Mouse (Mus musculus): ENCODE measurements around the gene Nubp2.

The Nubp2 gene

DNA sequence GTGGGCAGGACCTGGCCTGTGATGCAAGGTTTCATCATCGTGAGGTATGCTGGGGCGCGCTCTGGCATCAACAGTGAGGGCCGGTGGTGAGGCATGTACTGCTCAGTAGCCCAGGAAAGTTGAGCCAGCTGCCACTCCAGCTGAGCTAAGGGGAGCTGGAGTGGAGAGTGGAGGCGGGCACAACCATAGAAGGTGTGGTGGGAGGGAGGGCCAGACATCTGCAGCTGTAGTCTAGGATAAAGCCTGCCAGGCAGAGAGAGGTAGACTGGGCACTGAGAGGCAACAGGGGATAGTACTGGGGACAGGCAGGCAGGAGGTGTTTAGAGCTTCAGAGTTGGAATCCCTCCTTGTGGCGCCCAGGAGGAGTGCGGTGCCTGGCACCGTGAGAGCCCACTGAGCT, 26.1 kb downstream of the Nubp2 start:
- DNase-seq: no peak

DNA sequence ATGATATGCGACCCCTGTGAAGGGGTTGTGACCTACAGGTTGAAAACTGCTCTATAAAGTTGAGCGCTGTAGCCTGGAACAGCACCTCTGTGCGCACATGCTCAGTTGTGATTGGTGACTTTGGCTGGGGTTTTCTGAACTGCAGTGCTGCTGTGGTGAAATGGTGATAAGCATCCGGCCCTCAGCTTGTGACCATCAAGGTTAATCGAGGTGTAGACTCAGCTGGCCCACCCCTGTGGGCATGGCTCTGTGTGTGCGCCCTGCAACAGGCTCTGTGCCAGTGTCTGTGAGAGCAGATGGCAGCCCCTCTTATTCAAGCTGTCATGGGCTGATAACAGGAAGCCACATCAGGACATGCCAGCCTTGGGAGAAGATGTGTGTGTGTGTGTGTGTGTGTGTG, 27.2 kb downstream of the Nubp2 start:
- no peak for DNase-seq

DNA sequence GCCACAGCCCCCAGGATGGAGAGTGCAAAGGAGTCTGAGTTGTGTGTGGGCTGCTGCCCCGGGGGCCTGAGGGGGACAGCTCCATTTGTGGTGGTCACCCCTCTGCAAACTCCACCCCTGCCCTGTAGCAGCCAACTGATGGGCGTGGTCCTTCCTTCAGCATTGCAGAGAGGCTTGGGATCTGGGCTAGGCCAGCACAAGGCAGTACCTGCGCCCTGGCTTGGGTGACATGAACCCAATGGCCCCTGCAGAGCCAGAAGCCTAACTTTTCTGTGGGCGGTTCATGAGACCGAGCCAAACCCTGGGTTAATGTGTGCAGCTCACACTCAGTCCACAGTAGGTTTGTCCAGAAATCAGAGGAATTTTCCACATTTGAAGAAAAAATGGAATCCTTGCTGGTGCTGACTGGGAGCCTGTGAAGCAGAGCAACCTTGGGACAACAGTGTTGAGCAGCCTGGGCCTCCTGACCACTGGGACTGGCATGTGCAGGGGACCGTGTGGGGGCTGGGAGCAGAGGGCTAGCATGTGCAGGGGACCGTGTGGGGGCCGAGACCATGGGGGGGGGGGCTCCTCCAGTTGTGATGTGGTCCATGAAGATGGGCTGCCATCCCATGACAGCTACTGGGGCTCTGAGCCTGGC, 28.2 kb downstream of the Nubp2 start:
- no peak for DNase-seq

DNA sequence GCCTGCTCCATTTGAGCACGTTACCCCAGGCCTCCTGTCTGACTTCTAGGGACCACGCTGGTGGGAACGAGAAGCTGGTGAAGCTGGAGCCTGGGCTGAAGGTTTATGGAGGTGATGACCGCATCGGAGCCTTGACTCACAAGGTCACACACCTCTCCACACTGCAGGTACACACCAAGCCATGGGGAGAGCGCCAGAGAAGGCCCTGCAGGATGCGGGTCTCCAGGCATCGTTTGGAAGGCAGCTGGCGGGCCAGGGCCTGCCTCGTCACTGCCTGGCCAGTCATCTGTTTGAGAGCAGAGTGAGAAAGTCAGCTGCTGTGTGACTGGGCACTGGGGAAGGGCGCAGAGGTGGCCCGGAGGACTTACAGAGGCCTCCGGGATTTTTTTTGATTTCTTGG, 29.6 kb downstream of the Nubp2 start:
- DNase-seq: no peak

DNA sequence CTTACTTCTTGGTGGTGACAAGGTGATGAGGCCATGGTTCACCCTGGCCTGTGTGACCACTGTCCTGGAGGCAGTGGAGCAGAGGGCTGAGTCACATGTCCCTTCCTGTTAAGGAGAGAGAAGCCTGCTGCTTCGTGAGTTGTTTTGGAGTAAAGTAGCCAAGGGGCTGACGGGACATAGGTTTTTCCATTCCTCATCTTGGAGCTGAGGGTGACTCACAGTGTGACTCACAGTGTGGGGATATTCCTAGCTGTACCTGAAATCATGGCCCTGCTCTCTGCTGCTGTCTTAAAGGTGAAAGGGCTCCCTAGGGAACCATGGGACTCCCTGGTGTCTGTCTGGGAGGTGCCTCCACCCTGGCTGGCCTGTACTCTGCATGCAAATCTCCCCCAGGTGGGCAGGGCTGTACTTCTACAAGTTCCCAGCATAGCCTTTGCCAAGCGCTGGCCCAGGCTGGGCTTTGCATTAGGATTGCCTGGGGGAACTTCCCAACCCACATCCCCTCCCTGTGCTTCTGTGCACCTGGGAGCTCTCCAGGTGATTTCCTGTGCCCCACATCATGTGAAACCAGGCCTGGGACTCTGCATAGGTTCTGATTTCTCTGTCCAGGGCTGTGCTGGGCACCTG, 30.2 kb downstream of the Nubp2 start:
- no peak for DNase-seq

DNA sequence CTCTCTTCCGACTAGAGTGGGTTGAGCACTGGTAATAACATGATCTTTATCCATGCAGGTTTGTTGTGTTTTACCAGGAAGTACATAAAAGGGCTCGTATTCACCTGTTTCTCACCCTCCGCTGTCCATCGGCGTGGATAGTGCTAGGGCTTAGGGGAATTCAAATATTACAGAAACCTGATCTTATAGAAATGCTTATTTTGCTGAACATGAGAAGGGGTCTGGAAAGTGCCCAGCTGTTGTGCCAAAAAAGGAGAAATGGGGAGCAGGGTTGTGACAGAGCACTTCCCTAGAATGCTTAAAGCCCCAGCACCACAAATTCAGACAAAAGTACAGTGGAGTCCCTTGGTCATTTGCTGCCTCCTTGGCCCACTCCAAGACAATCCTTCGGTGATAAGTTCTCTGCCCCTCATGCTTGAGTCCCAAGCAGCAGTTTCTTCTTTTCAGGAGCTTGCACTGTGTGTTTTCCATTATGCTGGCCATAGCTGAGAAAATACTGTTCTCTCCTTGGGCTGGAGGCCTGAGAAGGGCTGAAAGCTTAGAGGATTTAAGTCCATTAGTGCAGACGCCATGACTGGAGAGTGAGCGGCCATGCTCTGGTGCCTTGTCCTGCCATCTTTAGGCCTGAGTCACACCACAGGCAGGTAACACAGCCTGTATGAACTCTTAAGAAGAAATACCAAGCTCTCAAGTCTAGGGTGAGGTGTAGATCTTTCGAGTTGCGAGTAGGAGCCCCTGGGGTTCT, 34.6 kb downstream of the Nubp2 start:
- DNase-seq: no peak

DNA sequence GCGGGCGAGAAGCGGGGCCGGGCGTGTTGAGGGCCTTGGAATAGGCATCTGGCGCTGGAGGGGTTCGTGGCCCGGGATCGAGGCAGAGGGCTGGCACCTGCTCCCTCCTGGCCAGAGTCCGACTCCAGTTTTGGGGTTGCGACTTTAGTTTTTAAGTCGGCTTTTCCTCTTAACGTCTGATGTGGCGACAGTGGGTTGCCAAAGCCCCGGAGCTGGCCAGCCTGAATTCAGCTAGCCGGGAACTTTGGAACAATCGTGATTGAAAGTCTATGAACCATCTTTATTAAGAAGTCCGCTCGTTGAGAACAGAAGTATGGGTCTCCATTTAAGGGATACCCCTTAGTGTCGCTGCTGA, 35.4 kb downstream of the Nubp2 start:
- no peak for DNase-seq

DNA sequence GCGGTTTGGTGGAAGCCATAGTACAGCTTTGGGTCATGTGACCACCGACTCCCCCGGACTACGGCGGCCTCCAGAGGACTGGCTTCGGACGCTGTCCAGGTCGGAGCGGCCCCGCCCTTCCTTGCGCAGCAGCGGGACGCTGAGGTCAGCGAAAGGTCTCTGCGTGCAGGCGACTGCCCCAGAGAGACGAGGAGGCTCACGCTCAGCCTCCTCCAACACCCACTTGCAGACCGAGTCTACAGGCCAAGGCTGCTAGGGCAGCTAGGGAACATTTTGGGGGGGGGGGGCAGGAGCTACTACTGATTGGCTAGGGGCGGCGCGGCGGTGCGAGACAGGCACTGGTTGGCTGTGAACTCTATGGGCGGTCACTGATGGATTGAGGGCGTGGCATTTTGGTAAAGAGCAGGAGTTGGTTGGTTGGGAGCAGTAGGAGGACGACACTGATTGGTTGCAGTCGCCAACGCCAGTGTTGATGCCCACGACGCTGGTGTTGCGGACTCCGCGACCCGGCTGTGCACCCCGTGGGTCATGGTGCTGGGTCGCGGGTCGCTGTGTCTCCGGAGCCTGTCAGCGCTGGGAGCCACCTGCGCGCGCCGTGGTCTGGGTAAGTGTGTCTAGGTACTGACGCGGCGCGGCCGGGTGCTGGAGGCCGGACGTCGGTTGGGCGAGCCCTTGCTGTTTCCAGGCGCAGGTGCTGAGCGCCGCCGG, 35.9 kb downstream of the Nubp2 start, which contains the start of gene Fahd1:
Gene Fahd1 (minus strand): TSS at position 300 of the 708 bp plus-strand sequence.
- peak; percentile 94 to 99 for DNase-seq

DNA sequence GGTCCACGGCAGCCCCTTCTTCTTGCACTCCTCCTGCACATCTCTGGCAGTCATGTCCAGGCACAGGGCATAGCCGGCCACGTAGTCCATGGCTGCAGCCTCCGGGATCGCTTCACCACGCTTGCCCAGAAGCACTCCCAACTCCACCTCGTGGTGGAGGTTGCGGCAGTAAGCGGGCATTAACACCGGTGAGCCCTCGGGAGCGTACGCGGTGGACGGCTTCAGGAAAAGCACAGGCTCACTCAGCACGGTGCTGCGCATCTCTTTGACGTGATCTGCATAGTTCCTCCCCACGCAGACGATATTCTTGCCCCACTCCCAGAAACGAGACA, 36.5 kb downstream of the Nubp2 start:
- DNase-seq: no peak

DNA sequence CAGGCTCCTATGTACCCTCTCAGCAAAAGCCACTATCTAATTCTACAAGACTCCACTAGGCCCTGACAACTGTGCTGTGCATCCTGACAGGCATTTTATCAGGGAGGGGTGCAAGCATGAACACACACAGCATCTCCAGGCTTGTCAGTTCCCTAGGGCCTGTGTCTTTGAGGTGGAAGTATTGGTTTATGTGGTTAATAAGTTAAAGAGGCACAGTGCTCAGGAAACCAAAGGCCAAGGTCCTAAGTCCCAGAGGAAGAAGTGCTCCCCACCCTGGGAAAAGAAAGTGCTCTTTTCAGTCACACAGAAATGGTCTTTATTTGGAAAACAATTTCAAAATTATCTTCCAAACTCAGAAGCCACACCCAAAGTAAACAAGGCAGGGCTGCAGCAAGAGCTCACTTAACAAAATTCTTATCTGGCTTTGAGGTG, 37.5 kb downstream of the Nubp2 start:
- no peak for DNase-seq

DNA sequence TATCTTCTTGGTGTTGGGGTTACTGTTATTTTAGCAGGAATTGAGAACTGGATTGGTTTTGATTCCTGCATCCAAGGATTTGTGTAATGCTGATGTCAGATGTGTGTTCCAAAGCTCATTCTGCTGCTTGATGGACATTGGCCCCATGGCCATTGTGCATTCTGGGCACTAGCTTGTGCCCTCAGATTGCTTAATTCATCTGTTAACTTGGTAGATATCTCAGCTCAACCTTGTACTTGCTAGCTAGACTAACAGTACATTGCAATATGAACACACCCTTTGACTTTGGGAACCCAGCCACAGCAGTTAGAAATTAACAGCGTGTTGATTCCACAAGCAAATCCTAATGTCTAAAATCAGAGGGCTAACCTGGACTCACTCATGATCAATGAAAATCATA, 38.8 kb downstream of the Nubp2 start:
- DNase-seq: no peak

DNA sequence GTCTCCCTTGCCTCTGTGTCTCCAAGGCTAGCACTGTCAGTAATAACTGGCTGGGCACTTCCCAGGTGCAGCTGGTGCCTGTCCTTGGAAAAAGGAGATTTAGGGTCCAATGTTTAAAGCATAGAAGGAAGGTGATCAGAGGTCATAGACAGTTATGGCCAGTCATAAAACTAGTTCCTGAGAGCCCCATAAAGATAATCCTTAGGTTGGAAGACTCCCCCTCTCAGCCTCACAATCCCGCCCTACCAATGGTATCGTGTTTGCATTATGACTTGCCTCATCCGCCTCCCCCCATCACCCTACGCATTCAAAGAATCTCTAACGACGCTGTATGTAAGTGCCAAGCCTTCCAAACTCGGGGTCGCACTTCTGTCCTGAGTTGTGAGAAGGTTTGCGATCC, 41.6 kb downstream of the Nubp2 start:
- no peak for DNase-seq

DNA sequence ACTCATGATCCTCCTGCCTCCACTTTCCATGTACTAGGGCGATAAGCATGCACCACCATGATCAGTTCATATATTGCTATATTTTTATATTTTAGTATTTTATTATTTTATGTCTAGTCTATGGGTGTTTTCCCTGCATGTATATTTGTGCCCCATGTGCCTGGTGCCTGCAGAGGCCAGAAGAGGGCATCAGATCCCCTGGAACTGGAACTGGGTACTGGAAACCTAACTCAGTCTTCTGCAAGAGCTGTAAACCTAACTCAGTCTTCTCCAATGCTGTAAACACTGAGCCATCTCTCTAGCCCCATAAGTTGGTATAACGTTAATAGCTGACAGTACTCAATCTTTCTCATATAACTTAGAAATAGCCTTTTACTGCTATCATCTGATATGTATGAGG, 43.5 kb downstream of the Nubp2 start:
- no peak for DNase-seq

DNA sequence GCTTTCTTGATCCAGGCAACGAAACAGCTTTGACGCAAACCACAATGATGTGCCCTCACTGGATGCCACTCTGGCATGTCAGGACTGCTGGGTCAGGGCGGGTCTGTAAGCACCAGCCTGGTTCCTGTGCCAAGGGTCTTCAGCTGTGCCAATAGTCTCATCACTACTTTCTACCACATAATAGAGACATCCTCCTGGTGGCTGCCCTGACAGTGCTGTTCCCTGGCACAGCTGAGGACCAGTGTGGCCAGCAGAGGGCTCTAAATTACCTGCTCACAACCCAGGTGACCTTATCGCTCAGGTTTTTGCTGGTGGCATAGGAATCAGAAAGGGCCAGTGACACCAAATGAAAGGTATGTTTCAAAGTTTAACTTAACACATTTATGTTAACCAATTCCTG, 45.0 kb downstream of the Nubp2 start:
- peak; percentile 51 to 59 for DNase-seq

DNA sequence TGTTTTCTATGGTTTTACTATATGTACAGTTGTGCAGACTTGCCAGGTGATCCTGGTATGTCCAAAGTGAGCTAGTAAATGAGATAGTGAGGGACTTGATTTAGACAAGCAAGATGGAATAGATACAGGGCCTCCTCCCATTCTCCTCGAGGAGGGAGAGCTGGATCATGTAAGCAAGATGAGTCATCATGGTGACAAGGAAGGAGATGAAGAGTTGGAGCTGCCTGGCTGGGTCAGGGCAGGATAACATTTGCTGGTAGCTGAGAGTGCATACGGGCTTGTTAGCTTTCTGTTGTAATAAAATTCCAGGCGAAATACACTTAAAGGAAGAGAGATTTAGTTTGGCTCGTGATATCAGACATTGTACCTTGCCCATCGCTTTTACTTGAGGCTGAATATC, 45.8 kb downstream of the Nubp2 start:
- no peak for DNase-seq

DNA sequence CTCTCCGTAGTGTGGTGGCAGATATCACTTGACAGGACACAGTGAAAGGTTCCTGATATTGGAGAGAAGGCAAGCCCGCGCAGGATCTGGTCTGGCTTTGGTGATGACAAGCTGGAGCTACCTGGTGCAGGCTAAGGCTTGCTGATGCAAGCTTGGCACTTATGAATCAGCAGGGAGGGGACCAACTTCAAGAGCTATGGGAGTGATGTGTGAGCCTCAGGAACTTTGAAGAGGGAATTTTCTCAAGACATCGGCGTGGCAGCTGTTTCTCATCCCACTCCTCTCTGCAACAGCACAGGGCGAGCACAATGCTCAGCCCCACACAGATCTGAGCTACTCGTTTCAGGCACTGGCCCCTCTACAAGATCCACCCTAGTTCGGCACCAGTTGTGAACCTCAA, 46.3 kb downstream of the Nubp2 start, which contains the start of gene Hagh:
Gene Hagh (plus strand): TSS at position 302 of the 400 bp plus-strand sequence.
- no peak for DNase-seq

All from cerebellum, adult 18-20 months (tissue).